Mouse (Mus musculus): Measurements from ENCODE around the gene Omd.

Gene Omd

GRCm38 (mm10) chr13:49608589-49609322 is 26.5 kb downstream of the Omd start:
- no peak for DNase-seq (ENCODE audit: low read depth, low spot score)

DNA sequence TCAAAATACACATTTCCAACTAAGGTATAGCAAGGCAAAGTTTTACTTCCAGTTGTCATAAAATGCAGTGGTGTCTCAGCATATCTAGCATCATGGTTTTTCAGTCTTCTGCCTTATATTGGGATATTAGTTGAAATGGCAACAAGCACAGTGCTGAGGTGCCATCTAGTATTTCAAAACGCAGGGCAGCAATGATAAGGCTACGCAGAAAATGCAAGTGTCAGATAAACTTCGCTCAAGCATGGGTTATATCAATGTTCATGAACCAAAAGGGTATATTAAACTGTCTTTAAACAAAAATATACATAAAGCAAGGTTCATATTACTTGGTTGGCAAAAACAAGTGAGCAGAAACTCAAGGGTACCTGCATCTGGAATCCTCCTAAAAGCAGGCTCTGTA is 34.8 kb downstream of the Omd start:
- DNase-seq (ENCODE audit: low read depth, low spot score) = no peak

DNA sequence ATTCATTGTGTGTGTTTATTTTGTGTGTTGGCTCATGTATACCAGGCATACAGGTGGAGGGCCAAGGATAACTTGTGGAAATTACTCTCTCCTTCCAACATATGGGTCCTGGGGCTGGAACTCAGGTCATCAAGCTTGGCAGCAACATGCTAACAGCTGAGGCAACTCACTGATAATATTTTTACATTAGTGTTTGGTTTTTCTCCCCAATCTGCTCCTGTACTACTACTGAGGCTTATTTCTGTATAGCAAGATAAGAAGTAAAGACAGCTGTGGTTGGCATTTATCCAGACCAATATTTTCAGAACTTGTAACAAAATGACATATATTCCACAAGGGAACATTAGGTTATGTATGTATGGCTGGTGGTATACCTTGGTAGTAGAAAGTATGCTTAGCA is 36.1 kb downstream of the Omd start:
- DNase-seq (ENCODE audit: low read depth, low spot score) = no peak

- no peak for DNase-seq (ENCODE audit: low read depth, low spot score)
Measured at GRCm38 (mm10) chr13:49623216-49623615, 41.0 kb downstream of the Omd start.

- no peak for DNase-seq (ENCODE audit: low read depth, low spot score)
Measured at GRCm38 (mm10) chr13:49628167-49628566, 45.9 kb downstream of the Omd start.

DNA sequence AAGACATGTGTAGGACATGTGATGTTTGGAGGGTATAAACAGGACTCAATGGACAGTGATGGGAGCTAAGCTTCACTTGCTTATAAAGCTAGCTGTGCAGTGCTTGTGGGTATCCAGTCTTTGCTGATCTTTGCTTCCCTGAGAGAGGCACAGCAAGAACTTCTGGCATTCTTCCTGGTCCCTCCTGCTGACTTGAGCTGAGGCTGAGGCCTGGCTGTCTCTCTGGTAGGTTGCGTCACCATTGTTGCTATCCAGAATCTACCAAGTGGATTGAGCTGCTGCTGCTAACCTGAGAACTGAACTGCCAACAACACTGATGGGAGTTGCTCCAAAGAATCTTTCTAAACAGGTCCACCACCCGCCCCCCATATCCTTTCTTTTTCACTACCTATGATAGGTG is 46.8 kb downstream of the Omd start:
- no peak for DNase-seq (ENCODE audit: low read depth, low spot score)

- DNase-seq (ENCODE audit: low read depth, low spot score) = no peak
Measured at GRCm38 (mm10) chr13:49639965-49640364, 57.7 kb downstream of the Omd start.

Data from WW6 (cell line).